Mouse (Mus musculus) brain, embryonic 14.5 days (tissue): ENCODE measurements at regions not wholly inside any gene's neighbourhood (a gene's known extent, or its start where the extent isn't known, plus 50 kb on each side); places are given as distances from the start of the nearest gene placed in this dataset.
A peak's percentile ranks its signal among the peaks of the same experiment; 100 is the strongest.

Experiments used
- DNase-seq: peaks from one replicate; pipeline ENCODE4 v3.0.0-alpha.2; 2011; ENCODE audit warnings: low read depth
- CTCF ChIP-seq: fragments of 200-500 bp; IDR thresholded peaks from 2 replicates; pipeline ENCODE4 v1.5.1; 2012; ENCODE audit warnings: inconsistent platforms, mild to moderate bottlenecking, moderate library complexity, borderline replicate concordance; ENCODE audit not compliant: insufficient read depth, insufficient read length; ENCODE audit errors: extremely low read depth
- POLR2A ChIP-seq: fragments of 200-500 bp; IDR thresholded peaks from 2 replicates; pipeline ENCODE4 v1.6.1; 2012; ENCODE audit warnings: mild to moderate bottlenecking, inconsistent platforms, borderline replicate concordance; ENCODE audit not compliant: poor library complexity, insufficient read depth, insufficient read length, severe bottlenecking; ENCODE audit errors: extremely low read depth

- peak; percentile 57 for DNase-seq
- TF ChIP-seq CTCF (no peak), POLR2A (no peak)
Observed at GRCm38 (mm10) chr16:77479812-77480211, 122.1 kb downstream of the Gm11146 start.

DNA sequence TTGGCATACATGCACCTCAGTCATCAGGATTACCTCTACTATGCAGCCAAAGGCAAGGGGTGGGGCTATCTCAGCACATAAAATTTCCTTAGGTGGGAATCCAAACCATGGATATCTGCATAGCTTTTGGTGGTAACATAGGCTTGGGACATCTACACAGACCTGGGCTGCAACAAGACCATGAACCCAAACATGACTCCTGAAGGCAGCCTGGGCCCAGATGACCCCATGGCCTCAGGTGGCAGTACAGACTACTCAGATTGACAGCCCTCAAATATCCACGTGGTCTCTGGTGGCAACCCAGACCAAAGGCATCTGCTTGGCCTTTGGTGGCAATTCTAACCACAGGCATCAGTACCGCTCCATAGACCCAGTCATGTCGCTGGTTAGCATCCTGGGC, 130.0 kb downstream of the Gm11146 start:
- no peak for DNase-seq
- TF ChIP-seq CTCF (no peak), POLR2A (no peak)

DNA sequence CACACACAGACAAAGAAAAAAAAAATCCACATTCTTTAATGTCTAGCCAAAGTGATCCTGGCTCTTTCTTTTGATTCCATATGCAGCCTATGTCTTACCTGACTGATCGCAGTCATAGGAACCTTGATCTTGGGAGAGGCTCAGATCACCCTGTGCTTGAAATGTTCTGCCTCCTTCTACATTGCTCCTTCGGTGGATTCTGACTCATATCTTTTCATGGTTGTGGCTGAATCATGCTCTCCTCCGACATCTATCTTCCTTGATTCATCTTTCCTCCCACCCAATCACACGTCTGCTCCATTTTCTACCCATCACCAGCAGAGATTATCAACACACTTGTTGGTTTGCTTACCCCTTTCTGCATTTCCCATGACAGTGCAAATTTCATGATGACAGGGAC, 132.0 kb downstream of the Gm11146 start:
- TF ChIP-seq POLR2A, result no peak
- no peak for TF ChIP-seq CTCF
- DNase-seq, result no peak

DNA sequence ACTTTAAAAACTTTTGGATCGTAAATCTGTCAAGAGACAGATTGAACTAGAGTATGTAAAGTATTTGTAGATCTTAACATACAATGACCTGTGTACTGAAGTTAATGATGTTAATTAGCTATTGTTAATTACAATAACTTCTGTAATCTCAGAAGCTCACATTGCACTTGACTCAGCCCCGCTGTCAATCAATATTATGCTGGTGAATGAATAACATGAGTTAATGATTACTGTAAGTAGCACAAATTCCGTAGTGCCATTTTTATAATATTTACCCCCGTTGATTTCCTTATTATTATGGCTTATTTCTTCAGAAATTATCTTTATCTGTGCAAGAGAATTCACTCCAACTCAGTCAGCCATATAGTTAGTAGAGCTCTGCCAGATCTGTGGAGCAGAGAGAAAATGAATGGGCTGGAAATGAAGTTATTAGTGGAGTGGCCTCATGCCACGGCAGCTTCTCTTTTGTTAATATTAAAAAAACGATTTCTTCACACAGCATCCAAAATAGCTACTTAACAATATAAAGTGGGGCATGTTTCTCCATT, 132.5 kb downstream of the Gm11146 start:
- no peak for TF ChIP-seq CTCF
- TF ChIP-seq POLR2A, result no peak
- no peak for DNase-seq

DNA sequence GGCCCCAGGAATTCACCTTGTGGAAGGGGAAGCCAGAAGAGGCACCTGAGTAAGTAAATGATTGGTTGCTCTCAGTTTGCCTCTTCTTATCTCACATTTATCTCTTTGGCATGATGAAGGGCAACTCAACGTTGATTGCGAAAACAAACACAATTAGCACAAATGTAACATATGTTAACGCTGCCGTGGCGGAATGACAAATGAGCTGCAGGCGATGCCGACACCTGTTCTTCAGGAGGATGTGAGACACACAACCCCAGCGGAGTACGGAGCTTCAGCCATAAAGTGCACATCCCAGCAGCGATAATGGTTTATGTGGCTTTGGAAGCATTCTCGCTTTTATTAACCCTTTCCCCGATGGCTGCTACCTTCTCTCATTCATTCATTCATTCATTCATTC, 134.7 kb downstream of the Gm11146 start:
- DNase-seq, result peak; percentile 76

GRCm38 (mm10) chr16:77464623-77465022, 137.3 kb downstream of the Gm11146 start:
- DNase-seq, result peak; percentile 53

More for the DNA sequence above, 134.7 kb downstream of the Gm11146 start:
- no peak for TF ChIP-seq POLR2A
- no peak for TF ChIP-seq CTCF

DNA sequence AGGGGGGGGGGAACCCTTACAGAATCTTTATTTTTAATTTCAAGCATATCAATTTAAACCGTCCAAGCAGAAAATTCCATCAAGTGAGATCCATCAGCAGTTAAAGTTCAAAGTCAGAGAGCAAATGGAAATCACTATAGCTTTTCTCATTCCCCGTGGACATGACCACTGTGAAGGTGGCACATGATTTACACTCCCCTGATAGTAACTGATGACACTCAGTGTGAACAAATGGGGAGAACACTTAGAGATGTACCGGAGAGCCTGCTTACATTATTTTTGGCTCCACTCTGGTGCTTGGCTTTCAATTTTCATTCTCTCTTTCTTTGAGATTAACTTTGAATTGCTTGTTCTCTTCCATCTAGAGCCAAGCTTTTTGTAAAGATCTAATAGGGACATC, 140.0 kb downstream of the Gm11146 start:
- TF ChIP-seq CTCF (no peak), POLR2A (no peak)
- DNase-seq, result no peak

More at GRCm38 (mm10) chr16:77464623-77465022, 137.3 kb downstream of the Gm11146 start:
- TF ChIP-seq CTCF (no peak), POLR2A (no peak)

GRCm38 (mm10) chr16:77461459-77461858, 140.4 kb downstream of the Gm11146 start:
- TF ChIP-seq POLR2A (no peak), CTCF (no peak)
- peak; percentile 57 for DNase-seq

DNA sequence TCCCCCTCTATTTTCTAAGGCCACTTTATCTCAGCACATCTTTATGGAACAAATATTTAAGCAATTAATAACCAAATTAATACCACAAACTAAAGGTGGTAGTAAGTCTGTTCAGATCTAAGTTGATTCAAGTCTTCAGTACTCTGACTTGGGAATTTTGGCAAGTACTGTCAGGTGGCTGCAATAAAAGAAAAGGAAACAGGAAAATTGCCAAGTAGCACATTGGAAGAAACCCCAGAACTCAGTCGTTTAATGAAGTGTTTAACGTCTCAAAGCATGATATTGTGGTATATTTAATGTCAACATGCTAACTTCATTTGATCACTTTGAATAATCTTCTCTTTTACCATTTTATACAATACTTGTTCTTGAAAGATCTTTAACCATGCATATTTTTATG, 142.2 kb downstream of the Gm11146 start:
- DNase-seq, result peak; percentile 72
- TF ChIP-seq CTCF (no peak), POLR2A (no peak)

DNA sequence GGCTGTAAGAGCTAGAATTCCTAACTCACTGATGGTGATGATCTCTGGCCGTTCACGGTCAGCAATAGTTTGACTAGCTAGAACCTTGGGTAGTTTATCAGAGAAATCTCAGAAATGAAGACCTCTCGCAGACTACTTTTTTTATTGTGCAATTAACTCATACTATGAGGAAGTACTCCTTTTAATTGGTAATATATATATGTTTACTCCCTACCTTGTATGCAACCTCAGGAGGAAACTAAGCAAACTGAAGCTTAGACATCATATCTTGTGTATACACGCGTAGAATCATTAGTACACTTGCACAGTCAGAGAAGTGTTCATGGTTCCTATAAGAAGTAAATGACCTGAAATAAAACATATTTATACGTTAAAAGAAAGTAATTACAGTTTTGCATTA, 157.2 kb downstream of the Gm11146 start:
- DNase-seq, result no peak
- TF ChIP-seq POLR2A (no peak), CTCF (no peak)

DNA sequence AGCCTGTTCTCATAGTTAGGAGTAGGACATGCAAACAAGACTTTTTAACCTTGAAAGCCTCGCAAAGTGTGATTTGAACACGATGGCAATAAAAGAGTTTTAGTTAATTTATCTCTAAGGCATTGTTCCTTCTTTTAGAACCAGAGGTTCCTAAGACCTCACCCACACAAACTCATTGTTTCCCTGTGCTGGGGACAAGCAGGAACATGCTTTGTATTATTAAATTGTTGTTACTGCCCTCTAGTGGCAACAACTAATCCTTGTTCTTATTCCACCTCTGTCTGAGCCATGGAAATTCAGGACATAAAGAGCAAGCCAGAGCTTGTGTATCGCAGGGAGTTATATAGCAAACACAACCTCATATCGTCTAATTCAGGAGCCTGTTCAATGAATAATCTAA, 157.9 kb downstream of the Gm11146 start:
- peak; percentile 92 for DNase-seq
- TF ChIP-seq POLR2A (no peak), CTCF (peak; percentile 46; the same call in 1 of the 2 replicates)

DNA sequence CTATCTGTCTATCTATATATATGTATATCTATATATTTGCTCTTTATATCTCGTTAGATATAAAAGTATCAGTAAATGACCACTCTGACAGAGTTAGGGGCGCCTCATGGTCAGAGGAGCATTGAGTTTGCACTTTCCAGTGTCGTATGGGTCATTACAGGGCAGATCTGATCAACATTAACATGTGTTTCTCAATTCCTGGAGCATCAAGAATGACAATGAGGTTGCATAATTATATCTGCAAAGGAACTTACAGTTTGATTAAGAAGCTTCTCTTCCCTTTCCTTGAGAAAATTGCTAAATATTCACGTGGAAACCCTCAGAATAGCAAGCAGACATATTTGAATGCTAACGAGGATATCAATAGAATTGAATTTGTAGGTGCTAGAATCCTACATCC, 158.6 kb downstream of the Gm11146 start:
- no peak for DNase-seq
- TF ChIP-seq POLR2A (no peak), CTCF (no peak)
